Mouse (Mus musculus) gastrocnemius, adult 8-10 months (tissue): ENCODE data around the gene Chsy1. TPM values are rescaled to one million over a fixed set of nuclear protein-coding genes. Genes with fewer than 3 reads are reported as not detected.

Source experiments
- DNase-seq, 2 experiments: peaks; one replicate each; pipeline ENCODE4 v3.0.0; 2022; ENCODE audit warnings: low spot score in 2 of 2
- total RNA-seq, 4 experiments: library from RNA; stranded (reverse); gene quantifications; 2 replicates each; pipeline ENCODE4 v1.2.4; 2022

Gene Chsy1
- total RNA-seq, 4 experiments from 2014 or later = 2.1 to 3.6 (median 2.7) TPM

GRCm38 (mm10) chr7:66209920-66210319 lies 100.6 kb downstream of the Chsy1 start:
- DNase-seq = no peak

DNA sequence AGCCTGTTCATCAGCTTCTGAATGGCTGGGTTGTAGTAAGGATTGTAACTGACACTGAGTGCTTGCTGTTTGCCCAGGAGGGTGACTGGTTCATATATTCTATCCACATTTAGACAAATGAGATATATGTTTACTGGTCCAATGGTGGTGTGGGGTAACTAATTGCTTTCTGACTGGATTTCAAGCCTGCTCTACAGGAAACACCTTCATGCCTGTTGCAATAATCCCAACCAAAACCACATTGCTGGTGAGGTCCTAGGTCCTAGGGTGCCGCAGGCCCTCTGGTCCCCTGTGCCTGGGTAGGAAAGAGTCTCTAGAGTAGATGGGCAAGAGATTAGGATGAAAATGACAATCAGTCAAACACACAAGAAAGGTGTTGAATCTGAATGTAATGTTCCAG lies 103.6 kb downstream of the Chsy1 start:
- no peak for DNase-seq

GRCm38 (mm10) chr7:66214477-66214876 lies 105.2 kb downstream of the Chsy1 start:
- DNase-seq = no peak

GRCm38 (mm10) chr7:66215911-66216310 lies 106.6 kb downstream of the Chsy1 start:
- no peak for DNase-seq

GRCm38 (mm10) chr7:66217011-66217410 lies 107.7 kb downstream of the Chsy1 start:
- no peak for DNase-seq

GRCm38 (mm10) chr7:66217531-66218094 lies 108.3 kb downstream of the Chsy1 start:
- DNase-seq = no peak

DNA sequence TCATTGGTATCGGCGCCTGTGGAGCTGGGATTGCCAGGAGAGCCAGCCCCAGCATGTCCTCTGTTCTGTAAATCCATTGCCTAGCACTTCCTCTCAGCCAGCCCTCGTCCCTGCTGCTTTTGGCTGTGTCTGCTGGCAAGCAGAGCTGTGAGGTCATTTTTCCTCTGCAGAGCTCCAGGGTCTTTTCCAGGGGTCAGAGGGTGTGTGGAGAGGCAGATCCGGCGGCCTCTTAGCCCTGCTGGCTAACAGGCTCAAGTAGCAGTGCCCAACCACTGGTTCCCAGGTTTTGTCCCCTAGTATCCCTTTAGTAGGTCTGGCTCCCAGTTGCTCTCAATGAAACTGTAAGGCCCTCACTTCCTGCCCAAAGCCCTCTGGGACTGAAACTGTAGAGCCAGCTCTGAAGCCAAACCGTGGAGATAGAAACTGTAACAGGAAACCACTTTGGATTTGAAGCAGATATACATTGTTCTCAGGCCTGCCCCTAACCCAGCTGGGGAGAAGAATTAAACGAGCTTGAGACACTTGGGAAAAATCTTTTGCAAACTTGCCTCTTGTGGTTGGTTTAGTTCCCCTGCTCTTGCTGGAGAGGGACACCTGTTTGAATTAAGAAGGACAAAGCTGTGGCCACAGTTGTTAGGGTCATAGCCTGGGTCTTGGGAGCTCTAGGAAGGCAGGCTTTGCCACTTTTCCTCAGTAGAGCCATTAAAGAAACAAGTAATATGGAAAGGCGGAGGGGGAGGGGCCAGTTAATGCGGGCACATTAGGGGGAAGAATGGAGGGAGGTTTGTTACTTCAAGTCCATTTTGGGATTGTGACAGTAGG lies 109.1 kb downstream of the Chsy1 start:
- DNase-seq = peak; percentile 24 to 46

GRCm38 (mm10) chr7:66219028-66219793 lies 109.9 kb downstream of the Chsy1 start:
- no peak for DNase-seq

- no peak for DNase-seq
These were observed 110.5 kb downstream of the Chsy1 start for GRCm38 (mm10) chr7:66219794-66220227.

DNA sequence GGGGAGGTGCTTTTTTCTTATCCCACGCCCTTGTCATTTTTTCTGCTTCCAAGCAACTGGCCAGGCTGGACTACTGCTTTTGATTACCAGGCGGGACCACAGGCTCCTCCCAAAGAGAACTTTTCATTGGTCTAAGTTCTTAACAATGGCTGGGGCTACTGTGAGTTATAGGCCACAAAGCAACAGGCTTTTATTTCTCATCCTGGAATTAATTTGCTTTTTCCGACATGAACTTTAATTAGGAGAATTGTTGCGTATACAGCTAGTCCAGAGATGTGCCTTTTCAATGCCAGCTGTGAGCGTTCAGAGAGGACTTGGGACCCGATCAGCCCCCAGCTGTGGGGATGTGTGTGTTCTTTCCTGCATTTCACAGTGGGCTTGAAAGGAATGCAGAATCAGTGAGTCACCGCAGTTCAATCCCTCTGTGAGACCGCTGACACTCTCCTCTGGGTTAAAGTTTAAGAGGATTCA lies 113.3 kb downstream of the Chsy1 start:
- DNase-seq = no peak

Other genes with a start within 250 kb of the Chsy1 start
- 10 to 100 TPM in 3 of 4 experiments, 1 to 10 TPM in 1; 9.6 to 14.2 (median 11.9) TPM for gene Pcsk6, start 247.8 kb upstream of the Chsy1 start, total RNA-seq
- gene Gm45213, start 65.9 kb upstream of the Chsy1 start, total RNA-seq = not detected
- 10 to 100 TPM; 17.3 to 21.2 (median 18.0) TPM for gene Snrpa1, start 50.5 kb upstream of the Chsy1 start, total RNA-seq
- 10 to 100 TPM; 27.1 to 38.7 (median 30.3) TPM for gene Selenos, start 29.9 kb upstream of the Chsy1 start, total RNA-seq